Mouse (Mus musculus): ENCODE results near the gene Fam57b.

DNA sequence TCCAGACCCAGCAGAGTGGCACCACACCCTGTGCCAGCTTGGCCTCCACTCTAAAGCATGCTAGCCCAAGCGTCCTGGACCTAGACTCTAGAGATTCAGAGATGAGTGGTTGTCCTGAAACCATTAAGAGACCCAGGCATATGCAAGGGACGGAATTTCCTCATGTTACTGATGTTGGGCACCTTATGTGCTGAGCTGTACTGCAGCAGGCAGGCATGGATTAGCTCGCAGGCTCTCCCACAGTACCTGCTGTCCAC is 21.6 kb upstream of the Fam57b start:
- TF ChIP-seq GATA1 (IDR thresholded peaks at IDR 0.05; ENCODE audit: borderline replicate concordance, low read length) (no peak), FLI1 (IDR thresholded peaks at IDR 0.05; ENCODE audit: low read length) (no peak)
